Mouse (Mus musculus) liver, adult 2 months (tissue): ENCODE measurements around the gene Sbno2. TPM values are rescaled to one million over a fixed set of nuclear protein-coding genes. Genes with fewer than 3 reads are reported as not detected.
A peak's percentile ranks its signal among the peaks of the same experiment; 100 is the strongest.

Experiments
- DNase-seq: peaks from one replicate; pipeline ENCODE4 v3.0.0-alpha.2; 2011; ENCODE audit warnings: low read depth, low spot score; ENCODE audit errors: extremely low read depth
- H3K27ac ChIP-seq: fragments of 200-500 bp; replicated peaks from 2 replicates; pipeline ENCODE4 v1.5.1; 2012; ENCODE audit warnings: low read depth, mild to moderate bottlenecking, control low read depth, inconsistent platforms, low read length; ENCODE audit not compliant: insufficient read depth
- H3K27me3 ChIP-seq: fragments of 200-500 bp; 2 replicates; pipeline ENCODE4 v1.6.1; 2012; ENCODE audit warnings: mild to moderate bottlenecking, moderate library complexity, low read length, inconsistent platforms; ENCODE audit not compliant: control insufficient read depth, insufficient read depth
- H3K36me3 ChIP-seq: fragments of 200-500 bp; 2 replicates; pipeline ENCODE4 v1.6.1; 2012; ENCODE audit warnings: low read length, inconsistent platforms; ENCODE audit not compliant: control insufficient read depth, insufficient read depth
- H3K4me1 ChIP-seq: fragments of 200-500 bp; 2 replicates; pipeline ENCODE4 v1.6.1; 2011; ENCODE audit warnings: low read length; ENCODE audit not compliant: control insufficient read depth, insufficient read depth
- H3K4me3 ChIP-seq: fragments of 200-500 bp; 2 replicates; pipeline ENCODE4 v1.5.1; 2011; ENCODE audit warnings: low read depth, mild to moderate bottlenecking, control low read depth, low read length, moderate library complexity; ENCODE audit not compliant: insufficient read depth
- H3K79me2 ChIP-seq: fragments of 200-500 bp; 2 replicates; pipeline ENCODE4 v1.6.1; 2012; ENCODE audit warnings: inconsistent platforms, mild to moderate bottlenecking, low read length, moderate library complexity; ENCODE audit not compliant: control insufficient read depth, insufficient read depth
- H3K9ac ChIP-seq: fragments of 200-500 bp; 2 replicates; pipeline ENCODE4 v1.6.1; 2012; ENCODE audit warnings: low read depth, mild to moderate bottlenecking, control low read depth, inconsistent platforms, low read length
- CTCF ChIP-seq: fragments of 200-500 bp; IDR thresholded peaks from 2 replicates; pipeline ENCODE4 v1.5.1; 2011; ENCODE audit warnings: low read depth, low read length, control low read depth
- POLR2A ChIP-seq: fragments of 200-500 bp; IDR thresholded peaks from 2 replicates; pipeline ENCODE4 v1.6.1; 2011; ENCODE audit warnings: low read length, control low read depth; ENCODE audit not compliant: insufficient read depth; ENCODE audit errors: extremely low read depth
- WGBS: fragments of 180-500 bp; shearing (Covaris S2); methylation state at CpG from one replicate; pipeline ENCODE4 v1.1.7; 2018; 5-methylcytosine and 5-hydroxymethylcytosine counted together
- polyA plus RNA-seq: library from polyadenylated mRNA; depleted of rRNA; stranded (reverse); fragments of >200 nt; gene quantifications from 2 replicates; pipeline ENCODE4 v1.2.3, GENCODE M21; 2012
- total RNA-seq: library from RNA; depleted of rRNA; stranded (reverse); fragments of >200 nt; gene quantifications from 2 replicates; pipeline ENCODE4 v1.2.3, GENCODE M21; 2014

Gene Sbno2
- total and polyA plus RNA-seq, 2 experiments, result 8.9 to 25.9 TPM

- DNase-seq, result no peak
- peaks cover 21% of the 10 kb centered on the region; the same call in 1 of the 2 replicates for H3K36me3 ChIP-seq
- H3K27ac ChIP-seq, result no peak overlapping the region
- no peak overlapping the region for H3K4me3 ChIP-seq
- peaks cover 48% of the 10 kb centered on the region for H3K79me2 ChIP-seq
- no peak for TF ChIP-seq POLR2A
- no peak for TF ChIP-seq CTCF
- 68% methylated on average over 9 of the region's 9 CpGs for WGBS
- no peaks in the 10 kb centered on the region for H3K27me3 ChIP-seq
- no peak overlapping the region for H3K9ac ChIP-seq
- peaks cover 15% of the 10 kb centered on the region for H3K4me1 ChIP-seq
These were observed 20.4 kb downstream of the Sbno2 start for GRCm38 (mm10) chr10:80084817-80085487.

DNA sequence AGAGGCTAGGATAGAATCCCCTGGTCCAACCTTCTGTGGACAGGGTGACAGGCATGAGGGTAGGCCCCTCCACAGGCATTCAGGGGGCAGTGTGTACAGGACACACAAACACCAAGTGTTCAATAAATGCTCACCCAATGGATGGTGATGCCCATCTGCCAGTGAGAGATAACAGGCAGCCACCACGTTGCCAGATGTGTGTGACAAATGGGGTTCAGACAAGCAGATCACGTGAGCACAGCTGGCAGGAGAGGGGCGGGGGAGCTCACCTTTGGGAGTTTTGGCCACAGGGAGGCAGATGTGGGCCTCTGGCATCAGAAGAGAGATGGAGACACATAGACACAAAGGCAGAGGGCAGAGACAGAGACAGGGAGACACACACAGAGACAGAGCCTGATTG lies 24.3 kb downstream of the Sbno2 start:
- H3K4me1 ChIP-seq, result no peaks in the 10 kb centered on the region; the same call in 1 of the 2 replicates
- no peak overlapping the region for H3K4me3 ChIP-seq
- no peaks in the 10 kb centered on the region for H3K27me3 ChIP-seq
- TF ChIP-seq POLR2A, result no peak
- 0 out of 2 replicates have a peak, but pooled peaks have one; percentile 21 for TF ChIP-seq CTCF
- H3K36me3 ChIP-seq, result peaks cover 25% of the 10 kb centered on the region; the same call in 1 of the 2 replicates
- no peak overlapping the region for H3K9ac ChIP-seq
- DNase-seq, result no peak
- no peak overlapping the region for H3K27ac ChIP-seq
- WGBS, result 75% methylated on average over 3 of the region's 3 CpGs
- H3K79me2 ChIP-seq, result peaks cover 16% of the 10 kb centered on the region

- H3K27me3 ChIP-seq, result no peaks in the 10 kb centered on the region
- no peak overlapping the region; the same call in 1 of the 2 replicates for H3K27ac ChIP-seq
- no peaks in the 10 kb centered on the region; the same call in 1 of the 2 replicates for H3K4me1 ChIP-seq
- peaks cover 25% of the 10 kb centered on the region; the same call in 1 of the 2 replicates for H3K36me3 ChIP-seq
- H3K9ac ChIP-seq, result no peak overlapping the region
- TF ChIP-seq POLR2A (no peak), CTCF (no peak)
- H3K4me3 ChIP-seq, result no peak overlapping the region
- no peak for DNase-seq
- peaks cover 15% of the 10 kb centered on the region for H3K79me2 ChIP-seq
- 72% methylated on average over 16 of the region's 16 CpGs for WGBS
These were observed 24.8 kb downstream of the Sbno2 start for GRCm38 (mm10) chr10:80080396-80081070.

DNA sequence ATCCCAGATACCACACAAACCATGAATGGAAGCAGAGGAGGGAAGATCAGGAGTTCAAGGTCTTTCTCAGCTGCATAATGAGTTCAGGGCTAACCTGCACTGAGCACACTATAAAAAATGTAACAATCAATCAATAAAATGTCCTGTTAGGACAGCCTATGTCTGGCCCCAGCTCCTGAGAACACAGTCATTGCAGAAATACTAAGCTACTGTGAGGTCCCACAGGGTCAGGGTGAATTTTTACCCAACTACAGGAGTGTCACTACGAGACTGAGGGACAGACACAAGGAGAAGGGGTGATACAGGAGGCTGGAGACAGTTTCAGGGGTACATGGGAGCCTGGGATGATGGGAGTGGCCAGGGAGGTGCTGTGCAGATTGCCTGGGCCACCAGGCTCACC lies 27.0 kb downstream of the Sbno2 start:
- no peak overlapping the region for H3K27ac ChIP-seq
- WGBS, result 29% methylated on average over 1 of the region's 1 CpGs
- H3K27me3 ChIP-seq, result no peaks in the 10 kb centered on the region
- no peak overlapping the region for H3K9ac ChIP-seq
- H3K36me3 ChIP-seq, result peaks cover 15% of the 10 kb centered on the region; the same call in 1 of the 2 replicates
- H3K4me1 ChIP-seq, result peaks cover 9% of the 10 kb centered on the region; the same call in 1 of the 2 replicates
- DNase-seq, result no peak
- 0 out of 2 replicates have a peak, but pooled peaks cover 12% of the 10 kb centered on the region for H3K79me2 ChIP-seq
- TF ChIP-seq CTCF, result no peak
- no peak for TF ChIP-seq POLR2A
- no peak overlapping the region for H3K4me3 ChIP-seq

DNA sequence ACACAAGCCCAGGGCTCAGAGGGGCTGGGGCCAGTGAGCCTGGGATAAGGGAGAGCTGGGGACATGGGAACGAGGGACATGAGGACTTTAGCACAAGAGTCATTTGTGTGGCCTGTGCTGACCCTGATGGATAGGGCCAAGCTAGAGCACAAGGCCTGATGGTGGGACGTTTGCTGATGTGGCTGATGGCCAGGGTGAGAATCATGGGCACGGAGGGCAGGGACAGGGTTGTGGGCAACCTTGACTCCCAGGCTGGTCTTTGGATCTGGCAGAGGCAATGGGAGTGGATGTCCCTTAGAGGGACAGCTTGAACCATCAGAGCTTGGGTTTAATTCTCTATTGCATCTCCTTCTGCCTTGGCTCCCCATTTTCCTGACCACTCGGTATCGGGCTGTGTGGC lies 28.1 kb downstream of the Sbno2 start:
- Histone ChIP-seq H3K4me1 (peaks cover 19% of the 10 kb centered on the region), H3K27ac (no peak overlapping the region), H3K36me3 (peaks cover 13% of the 10 kb centered on the region; the same call in 1 of the 2 replicates), H3K27me3 (no peaks in the 10 kb centered on the region), H3K9ac (no peak overlapping the region), H3K4me3 (no peak overlapping the region), H3K79me2 (peaks cover 12% of the 10 kb centered on the region; the same call in 1 of the 2 replicates)
- no peak for TF ChIP-seq CTCF
- TF ChIP-seq POLR2A, result no peak
- WGBS, result 67% methylated on average over 5 of the region's 5 CpGs
- no peak for DNase-seq
